Mouse (Mus musculus) brain, embryonic 14.5 days (tissue): Measurements from ENCODE around the gene H2-Q1. TPM values are rescaled to one million over a fixed set of nuclear protein-coding genes. Genes with fewer than 3 reads are reported as not detected.
"Not testable (repeated sequence)": the region's sequence is repeated elsewhere in the genome, so short reads cannot be mapped to it uniquely, and the experiment has no call there.

ENCODE experiments used
- DNase-seq: peaks from one replicate; pipeline ENCODE4 v3.0.0-alpha.2; 2011; ENCODE audit warnings: low read depth
- CTCF ChIP-seq: fragments of 200-500 bp; IDR thresholded peaks from 2 replicates; pipeline ENCODE4 v1.5.1; 2012; ENCODE audit warnings: inconsistent platforms, mild to moderate bottlenecking, moderate library complexity, borderline replicate concordance; ENCODE audit not compliant: insufficient read depth, insufficient read length; ENCODE audit errors: extremely low read depth
- POLR2A ChIP-seq: fragments of 200-500 bp; IDR thresholded peaks from 2 replicates; pipeline ENCODE4 v1.6.1; 2012; ENCODE audit warnings: mild to moderate bottlenecking, inconsistent platforms, borderline replicate concordance; ENCODE audit not compliant: poor library complexity, insufficient read depth, insufficient read length, severe bottlenecking; ENCODE audit errors: extremely low read depth
- polyA plus RNA-seq: library from polyadenylated mRNA; depleted of rRNA; stranded (reverse); fragments of >200 nt; gene quantifications from 2 replicates; pipeline ENCODE4 v1.2.3, GENCODE M21; 2012

Gene H2-Q1
- polyA plus RNA-seq, 1 experiment: 0.10 TPM

DNA sequence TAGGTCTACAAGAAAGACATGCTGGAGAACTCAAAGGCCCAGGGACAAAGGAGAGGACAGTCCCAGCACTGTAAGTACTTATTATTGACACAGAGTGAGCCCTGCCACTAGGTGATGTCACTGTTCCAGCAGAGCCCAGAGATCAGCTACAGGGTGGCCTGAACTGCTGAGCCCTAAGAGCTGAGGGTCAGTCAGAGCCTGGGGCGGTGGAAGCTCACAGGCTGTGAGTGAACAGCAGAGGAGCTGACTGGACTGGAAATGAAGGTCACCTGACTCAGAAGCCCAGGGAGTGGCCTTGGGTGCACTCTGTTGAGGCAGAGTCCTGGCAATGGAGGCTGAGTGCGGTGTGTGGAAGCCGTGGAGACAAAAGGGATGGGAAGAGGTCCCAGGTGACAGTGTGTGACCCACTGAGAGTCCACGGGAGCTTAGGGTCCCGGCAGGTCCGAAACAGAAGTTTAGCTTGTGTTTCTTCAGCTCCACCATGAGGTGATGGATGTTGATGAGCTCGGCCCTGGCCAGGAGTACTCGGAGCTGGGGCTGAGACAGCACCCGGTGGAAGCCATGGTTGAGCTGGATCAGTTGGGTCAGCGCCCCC lies 16.4 kb upstream of the H2-Q1 start:
- TF ChIP-seq POLR2A (no peak), CTCF (no peak)
- no peak for DNase-seq

DNA sequence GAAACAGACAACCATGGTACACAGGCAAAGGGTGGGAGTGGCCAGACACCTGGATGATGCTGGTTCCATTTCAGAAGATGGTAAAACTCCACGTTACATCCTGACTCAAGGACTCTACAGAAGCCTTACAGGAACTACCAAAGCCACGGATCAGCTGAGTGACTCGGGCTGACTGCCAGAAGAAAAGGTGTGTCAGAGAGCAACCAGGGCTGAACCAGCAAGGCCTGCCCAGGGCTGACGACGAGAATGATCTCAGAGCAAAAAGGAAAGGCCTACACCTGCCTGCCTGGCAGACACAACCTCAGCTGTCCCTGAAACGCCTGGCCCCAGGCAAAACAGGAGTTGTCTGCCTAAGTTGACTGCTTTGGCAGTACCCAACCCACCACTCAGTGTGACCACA lies 15.7 kb upstream of the H2-Q1 start:
- TF ChIP-seq CTCF (no peak), POLR2A (no peak)
- DNase-seq: no peak

DNA sequence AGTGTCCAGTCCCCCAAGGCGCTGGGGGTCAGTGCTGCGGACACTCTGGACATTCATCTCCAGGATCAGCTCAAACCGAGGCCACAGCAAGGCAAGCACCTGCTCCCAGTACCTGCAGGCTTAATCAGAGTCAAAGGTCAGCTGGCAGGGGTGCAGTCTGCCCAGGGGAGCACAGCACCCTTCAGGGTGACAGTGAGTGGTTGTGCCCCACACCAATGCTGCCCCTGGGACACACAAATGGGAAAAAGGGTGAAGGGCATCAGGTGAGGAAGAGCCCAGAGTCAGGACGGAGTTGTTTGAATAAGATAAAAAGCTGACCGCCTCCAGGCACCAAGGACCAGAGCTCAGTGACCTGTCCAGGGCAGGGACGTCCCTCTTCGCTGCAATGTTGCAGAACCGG lies 15.3 kb upstream of the H2-Q1 start:
- not testable (repeated sequence) for DNase-seq

DNA sequence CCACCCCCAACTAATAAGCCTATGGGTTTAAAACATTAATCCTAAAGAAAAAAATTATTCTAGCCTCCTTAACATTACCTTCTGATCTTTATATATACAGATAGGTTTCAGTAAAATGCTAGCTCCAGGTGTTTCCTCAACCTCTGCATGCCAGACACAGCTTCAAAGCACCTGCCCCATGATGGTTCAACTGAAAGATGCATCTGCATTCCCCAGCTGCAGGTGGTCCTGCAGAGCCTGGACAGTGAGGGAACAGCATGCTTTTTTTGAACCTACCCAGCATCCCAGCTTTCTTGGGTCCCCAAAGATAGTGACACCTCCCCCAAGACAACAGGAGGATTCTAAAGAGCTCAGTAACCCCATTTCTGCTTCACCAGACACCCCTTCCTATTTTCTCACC lies 1.5 kb upstream of the H2-Q1 start:
- DNase-seq: no peak

DNA sequence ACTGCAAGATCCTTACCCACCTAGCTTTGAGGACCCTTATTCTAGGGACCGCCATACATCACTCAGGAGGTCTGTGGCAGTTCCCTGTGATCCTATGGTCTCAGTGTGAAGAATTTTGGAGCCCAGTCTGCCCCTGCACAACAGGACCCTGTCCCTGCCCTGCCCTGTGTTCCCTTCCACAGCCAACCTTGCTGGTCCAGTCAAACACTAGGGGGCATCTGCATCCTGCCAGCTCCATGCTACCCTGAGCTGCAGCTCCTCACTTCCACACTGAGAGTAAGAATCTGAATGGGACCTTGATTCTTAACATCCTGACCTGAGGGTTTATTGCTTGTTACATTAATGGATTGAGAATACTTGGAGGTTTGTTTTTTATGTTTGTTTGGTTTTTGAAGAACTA lies 4.9 kb downstream of the H2-Q1 start:
- TF ChIP-seq CTCF: peak; percentile 39; the same call in 1 of the 2 replicates
- not testable (repeated sequence) for DNase-seq

More for the DNA sequence above, 1.5 kb upstream of the H2-Q1 start:
- no peak for TF ChIP-seq CTCF
- TF ChIP-seq POLR2A: no peak

DNA sequence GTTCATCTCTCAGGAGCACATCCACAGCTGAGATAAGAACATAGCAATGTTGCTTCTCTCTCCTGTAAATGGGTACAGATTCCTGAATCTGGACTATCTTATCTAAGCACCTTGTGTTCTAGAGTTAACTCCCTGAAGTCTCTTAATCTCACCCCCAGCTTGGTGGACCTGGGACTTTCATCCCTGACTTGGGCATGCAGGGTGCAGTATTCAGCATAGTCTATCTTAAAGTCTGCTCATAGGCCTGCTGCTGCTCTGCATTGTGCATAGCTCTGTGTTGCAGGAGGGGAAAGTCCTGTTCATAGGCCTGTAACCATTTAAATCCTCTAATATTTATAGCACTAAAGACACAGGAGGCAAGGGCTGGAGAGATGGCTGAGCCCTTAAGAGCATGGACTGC lies 5.8 kb downstream of the H2-Q1 start:
- not testable (repeated sequence) for DNase-seq

DNA sequence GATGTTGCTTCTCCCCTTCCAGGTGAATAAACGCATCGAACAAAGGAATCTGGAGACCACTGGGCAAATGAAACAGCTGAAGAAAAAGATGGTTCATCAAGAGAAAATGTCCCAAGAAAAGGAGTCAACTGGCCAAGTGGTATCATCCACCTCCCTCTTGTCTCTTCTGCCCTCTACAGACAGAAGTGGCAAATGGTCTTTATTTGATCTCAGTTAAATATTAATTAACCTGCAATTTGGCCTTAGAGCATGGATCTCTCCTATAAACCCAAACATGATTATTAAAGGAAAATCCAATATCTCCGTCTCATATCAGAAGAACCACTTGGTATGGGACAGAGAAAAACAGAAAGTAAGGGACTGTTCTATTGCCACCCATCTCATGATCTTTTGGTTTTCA lies 9.5 kb downstream of the H2-Q1 start:
- not testable (repeated sequence) for DNase-seq

DNA sequence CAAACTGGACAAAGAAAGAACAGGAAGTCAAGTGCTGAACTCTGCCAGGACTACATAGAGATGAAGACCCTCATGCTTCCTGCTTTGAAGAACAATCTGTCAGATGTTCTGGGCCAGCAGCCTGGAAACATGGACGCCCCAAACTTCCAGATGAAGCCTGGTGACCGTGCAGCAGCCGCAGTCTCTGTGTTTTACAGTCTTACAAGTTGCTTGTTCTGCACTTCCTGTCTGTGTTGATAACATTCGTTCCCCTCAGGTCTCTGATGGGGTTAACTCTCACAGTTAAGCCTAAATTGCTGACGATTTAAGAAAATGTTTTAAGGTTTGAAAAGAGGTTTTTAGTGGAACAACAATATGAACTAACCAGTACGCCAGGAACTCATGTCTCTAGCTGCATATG lies 11.3 kb downstream of the H2-Q1 start:
- not testable (repeated sequence) for DNase-seq

DNA sequence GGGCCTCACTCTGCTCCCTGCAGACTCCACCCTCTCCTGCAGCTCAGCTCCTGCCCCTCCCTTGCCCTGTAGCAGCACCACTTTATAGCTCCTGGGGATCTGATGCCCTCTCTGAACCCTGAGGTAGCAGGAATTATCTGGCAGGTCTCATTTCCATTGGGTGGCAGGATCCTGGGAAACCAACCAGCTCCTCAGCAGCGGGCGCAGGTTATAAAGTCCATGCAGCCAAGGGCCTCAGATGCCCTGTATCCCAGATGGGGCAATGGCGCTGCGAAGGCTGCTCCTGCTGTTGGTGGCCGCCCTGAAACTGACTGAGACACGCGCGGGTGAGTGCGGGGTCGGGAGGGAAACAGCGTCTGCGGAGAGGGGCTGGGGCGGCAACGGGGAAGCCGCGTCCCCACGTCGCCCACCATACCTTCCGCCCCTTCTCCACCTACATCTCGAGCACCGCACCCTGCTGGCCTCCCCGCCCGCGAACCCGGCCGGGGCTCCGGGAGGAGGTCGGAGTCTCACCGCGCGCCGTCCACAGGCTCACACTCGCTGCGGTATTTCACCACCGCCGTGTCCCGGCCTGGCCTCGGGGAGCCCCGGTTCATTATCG lies 22.0 kb downstream of the H2-Q1 start, which contains the start of gene H2-Q2:
TSS of gene H2-Q2 (plus strand) at position 172 of the 601 bp plus-strand sequence.
- DNase-seq: no peak
- TF ChIP-seq POLR2A (no peak), CTCF (no peak)

DNA sequence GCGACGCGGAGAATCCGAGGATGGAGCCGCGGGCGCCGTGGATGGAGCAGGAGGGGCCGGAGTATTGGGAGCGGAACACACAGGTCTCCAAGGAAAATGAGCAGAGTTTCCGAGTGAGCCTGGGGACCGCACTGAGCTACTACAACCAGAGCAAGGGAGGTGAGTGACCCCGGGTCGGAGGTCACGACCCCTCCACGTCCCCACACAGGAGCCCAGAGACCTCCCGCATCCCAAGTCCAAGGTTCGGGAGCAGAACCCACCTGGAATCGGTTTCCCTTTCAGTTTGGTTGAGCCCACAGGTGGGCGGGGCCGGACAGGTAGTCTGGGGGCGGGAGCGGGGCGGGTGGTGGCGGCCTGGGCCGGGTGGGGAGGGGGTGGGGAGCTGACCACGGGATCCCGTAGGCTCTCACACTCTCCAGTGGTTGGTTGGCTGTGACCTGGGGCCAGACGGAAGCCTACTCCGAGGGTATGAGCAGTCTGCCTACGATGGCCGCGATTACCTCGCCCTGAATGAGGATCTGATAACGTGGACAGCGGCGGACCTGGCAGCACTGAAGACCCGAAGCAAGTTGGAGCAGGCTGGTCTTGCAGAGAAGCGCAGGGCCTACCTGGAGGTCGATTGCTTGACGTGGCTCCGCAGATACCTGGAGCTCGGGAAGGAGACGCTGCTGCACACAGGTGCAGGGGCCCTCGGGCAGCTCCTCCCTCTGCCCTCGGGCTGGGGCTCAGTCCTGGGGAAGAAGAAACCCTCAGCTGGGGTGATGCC lies 22.7 kb downstream of the H2-Q1 start:
- no peak for TF ChIP-seq POLR2A
- no peak for TF ChIP-seq CTCF

DNA sequence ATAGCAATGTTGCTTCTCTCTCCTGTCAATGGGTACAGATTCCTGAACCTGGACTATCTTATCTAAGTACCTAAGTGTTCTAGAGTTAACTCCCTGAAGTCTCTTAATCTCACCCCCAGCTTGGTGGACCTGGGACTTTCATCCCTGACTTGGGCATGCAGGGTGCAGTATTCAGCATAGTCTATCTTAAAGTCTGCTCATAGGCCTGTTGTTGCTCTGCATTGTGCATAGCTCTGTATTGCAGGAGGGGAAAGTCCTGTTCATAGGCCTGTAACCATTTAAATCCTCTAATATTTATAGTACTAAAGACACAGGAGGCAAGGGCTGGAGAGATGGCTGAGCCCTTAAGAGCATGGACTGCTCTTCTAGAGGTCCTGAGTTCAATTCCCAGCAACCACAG lies 27.5 kb downstream of the H2-Q1 start:
- DNase-seq: not testable (repeated sequence)

More for the DNA sequence above, 22.7 kb downstream of the H2-Q1 start:
- no peak for DNase-seq

DNA sequence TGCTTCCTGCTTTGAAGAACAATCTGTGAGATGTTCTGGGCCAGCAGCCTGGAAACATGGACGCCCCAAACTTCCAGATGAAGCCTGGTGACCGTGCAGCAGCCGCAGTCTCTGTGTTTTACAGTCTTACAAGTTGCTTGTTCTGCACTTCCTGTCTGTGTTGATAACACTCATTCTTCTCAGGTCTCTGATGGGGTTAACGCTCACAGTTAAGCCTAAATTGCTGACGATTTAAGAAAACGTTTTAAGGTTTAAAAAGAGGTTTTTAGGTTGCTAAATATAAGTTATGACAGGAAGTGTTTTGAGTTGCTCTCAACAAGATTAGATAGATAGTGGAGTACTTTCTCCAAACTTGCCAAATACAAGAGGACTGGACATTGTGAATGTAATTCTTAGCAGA lies 33.1 kb downstream of the H2-Q1 start:
- DNase-seq: not testable (repeated sequence)

DNA sequence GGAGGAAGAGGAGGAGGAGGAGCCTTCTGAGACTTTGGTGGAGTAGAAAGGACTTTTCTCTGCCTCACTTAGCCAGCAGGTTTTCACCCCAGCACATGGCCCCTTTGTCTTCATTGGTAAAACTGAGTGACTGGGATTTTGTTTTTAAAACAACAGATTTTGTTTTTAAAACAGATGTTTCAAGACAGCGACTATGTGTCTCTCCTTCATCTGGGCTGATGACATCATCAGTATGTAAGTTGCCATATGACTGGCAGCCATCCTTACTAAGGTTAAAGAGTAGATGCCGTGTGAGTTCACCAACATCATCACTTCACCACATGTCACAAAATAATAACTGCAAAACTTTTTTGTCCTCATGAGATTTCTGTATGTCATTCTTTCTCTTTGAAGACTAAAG lies 33.9 kb downstream of the H2-Q1 start:
- no peak for DNase-seq
- TF ChIP-seq POLR2A (no peak), CTCF (no peak)

DNA sequence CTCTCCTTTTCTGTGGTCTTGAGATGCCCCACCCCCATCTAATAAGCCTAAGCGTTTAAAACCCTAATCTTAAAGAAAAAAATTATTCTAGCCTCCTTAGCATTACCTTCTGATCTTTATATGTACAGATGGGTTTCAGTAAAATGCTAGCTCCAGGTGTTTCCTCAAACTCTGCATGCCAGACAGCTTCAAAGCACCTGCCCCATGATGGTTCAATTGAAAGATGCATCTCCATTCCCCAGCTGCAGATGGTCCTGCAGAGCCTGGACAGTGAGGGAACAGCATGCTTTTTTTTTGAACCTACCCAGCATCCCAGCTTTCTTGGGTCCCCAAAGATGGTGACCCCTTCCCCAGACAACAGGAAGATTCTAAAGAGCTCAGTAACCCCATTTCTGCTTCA lies 36.9 kb downstream of the H2-Q1 start:
- TF ChIP-seq CTCF (no peak), POLR2A (no peak)

More for the DNA sequence above, 36.9 kb downstream of the H2-Q1 start:
- no peak for DNase-seq
